Mouse (Mus musculus): ENCODE measurements around the gene Tbc1d10a. TPM values are rescaled to one million over a fixed set of nuclear protein-coding genes. Genes with fewer than 3 reads are reported as not detected.

The Tbc1d10a gene
- polyA plus RNA-seq (2012; rRNA removed; ENCODE audit: low replicate concordance): 44.2 and 60.0 TPM in 2 replicates

GRCm38 (mm10) chr11:4186486-4187317 is at the start of gene Tbc1d10a:
Gene Tbc1d10a, plus strand, starts transcription at chr11:4186789.

GRCm38 (mm10) chr11:4159808-4160708 is 26.5 kb upstream of the Tbc1d10a start, which contains the start of the genes Ccdc157 and Sf3a1:
Gene Ccdc157, minus strand, starts transcription at chr11:4160293.
Gene Sf3a1, plus strand, starts transcription at chr11:4160350.

GRCm38 (mm10) chr11:4217914-4218629 is 31.5 kb downstream of the Tbc1d10a start, which contains the start of gene Castor1:
Gene Castor1, plus strand, starts transcription at chr11:4218225.

GRCm38 (mm10) chr11:4235665-4236545 is 49.3 kb downstream of the Tbc1d10a start, which contains the start of gene Osm:
Gene Osm, plus strand, starts transcription at chr11:4236420.

GRCm38 (mm10) chr11:4256846-4257607 is 70.4 kb downstream of the Tbc1d10a start, which contains the start of gene Lif:
Gene Lif, plus strand, starts transcription at chr11:4257557.

Other genes starting within 250 kb of the Tbc1d10a start
- 34.4 and 53.7 TPM in 2 replicates for gene Pes1, start 222.8 kb upstream of the Tbc1d10a start, polyA plus RNA-seq (2012; rRNA removed; ENCODE audit: low replicate concordance)
- not detected in 2 replicates for gene 4930556J24Rik, start 210.0 kb upstream of the Tbc1d10a start, polyA plus RNA-seq (2012; rRNA removed; ENCODE audit: low replicate concordance)
- gene Gal3st1, start 203.2 kb upstream of the Tbc1d10a start, polyA plus RNA-seq (2012; rRNA removed; ENCODE audit: low replicate concordance): 3.1 and 3.5 TPM in 2 replicates
- gene Sec14l4, start 155.3 kb upstream of the Tbc1d10a start, polyA plus RNA-seq (2012; rRNA removed; ENCODE audit: low replicate concordance): 3.5 and 6.9 TPM in 2 replicates
- gene Sec14l3, start 121.9 kb upstream of the Tbc1d10a start, polyA plus RNA-seq (2012; rRNA removed; ENCODE audit: low replicate concordance): 0.37 TPM in 1 of 2 replicates, not detected in the other
- gene Mtfp1, start 91.3 kb upstream of the Tbc1d10a start, polyA plus RNA-seq (2012; rRNA removed; ENCODE audit: low replicate concordance): 18.0 and 28.1 TPM in 2 replicates
- gene Sec14l2, start 63.4 kb upstream of the Tbc1d10a start, polyA plus RNA-seq (2012; rRNA removed; ENCODE audit: low replicate concordance): 2.4 and 3.5 TPM in 2 replicates
- 25.3 and 38.1 TPM in 2 replicates for gene Rnf215, start 51.6 kb upstream of the Tbc1d10a start, polyA plus RNA-seq (2012; rRNA removed; ENCODE audit: low replicate concordance)
- gene Ccdc157, start 26.5 kb upstream of the Tbc1d10a start, polyA plus RNA-seq (2012; rRNA removed; ENCODE audit: low replicate concordance): 9.1 and 11.0 TPM in 2 replicates
- gene Sf3a1, start 26.4 kb upstream of the Tbc1d10a start, polyA plus RNA-seq (2012; rRNA removed; ENCODE audit: low replicate concordance): 25.9 and 37.9 TPM in 2 replicates
- gene Castor1, start 31.4 kb downstream of the Tbc1d10a start, polyA plus RNA-seq (2012; rRNA removed; ENCODE audit: low replicate concordance): 19.1 and 19.3 TPM in 2 replicates
- 2.2 and 2.4 TPM in 2 replicates for gene Osm, start 49.6 kb downstream of the Tbc1d10a start, polyA plus RNA-seq (2012; rRNA removed; ENCODE audit: low replicate concordance)
- gene Lif, start 70.8 kb downstream of the Tbc1d10a start, polyA plus RNA-seq (2012; rRNA removed; ENCODE audit: low replicate concordance): 4.9 and 5.8 TPM in 2 replicates

Measured in mammary gland, adult 2 months (tissue).